Mouse (Mus musculus) erythroblast, embryonic 14.5 days (primary cell): ENCODE results near the gene 2200002D01Rik.

ENCODE experiments used
- GATA1 ChIP-seq: IDR thresholded peaks from 2 replicates; pipeline ENCODE4 v1.6.1; 2012; ENCODE audit warnings: low read length, inconsistent platforms, mixed read lengths
- TAL1 ChIP-seq: IDR thresholded peaks from 3 replicates; pipeline ENCODE4 v1.6.1; 2012; ENCODE audit warnings: low read length, inconsistent platforms, mixed read lengths

GRCm38 (mm10) chr7:29266931-29267330 is 18.7 kb upstream of the 2200002D01Rik start:
- TF ChIP-seq GATA1 = no peak
- no peak for TF ChIP-seq TAL1
